Mouse (Mus musculus) adrenal gland (tissue): Measurements from ENCODE around the gene Paqr4.

ENCODE experiments used
- intact Hi-C: fragments of 180-260 bp; cut with DNase I; formaldehyde crosslinking; loops from one replicate; pipeline ENCODE4 v1.15.1; 2025

The Paqr4 gene

DNA sequence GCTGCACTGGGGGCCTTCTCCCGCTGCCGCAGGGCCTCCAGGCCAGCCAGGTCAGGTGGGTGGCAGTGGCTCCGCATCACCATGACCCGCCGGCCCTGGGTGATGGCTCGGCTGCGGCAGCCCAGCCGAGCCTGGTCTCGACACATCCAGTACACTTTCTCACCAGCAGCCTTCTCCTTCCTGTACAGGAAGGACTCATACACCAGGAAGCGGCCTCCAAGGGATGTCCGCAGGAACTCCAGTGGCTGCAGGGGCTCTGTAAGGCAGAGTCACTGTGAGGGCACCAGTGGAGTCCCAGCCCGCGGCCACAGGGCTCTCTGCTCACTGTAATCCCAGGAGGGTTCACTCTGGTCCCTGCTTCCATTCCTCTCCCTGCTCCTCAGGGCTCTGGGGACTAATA, 15.0 kb upstream of the Paqr4 start:
- intact Hi-C loops: no loop called here

DNA sequence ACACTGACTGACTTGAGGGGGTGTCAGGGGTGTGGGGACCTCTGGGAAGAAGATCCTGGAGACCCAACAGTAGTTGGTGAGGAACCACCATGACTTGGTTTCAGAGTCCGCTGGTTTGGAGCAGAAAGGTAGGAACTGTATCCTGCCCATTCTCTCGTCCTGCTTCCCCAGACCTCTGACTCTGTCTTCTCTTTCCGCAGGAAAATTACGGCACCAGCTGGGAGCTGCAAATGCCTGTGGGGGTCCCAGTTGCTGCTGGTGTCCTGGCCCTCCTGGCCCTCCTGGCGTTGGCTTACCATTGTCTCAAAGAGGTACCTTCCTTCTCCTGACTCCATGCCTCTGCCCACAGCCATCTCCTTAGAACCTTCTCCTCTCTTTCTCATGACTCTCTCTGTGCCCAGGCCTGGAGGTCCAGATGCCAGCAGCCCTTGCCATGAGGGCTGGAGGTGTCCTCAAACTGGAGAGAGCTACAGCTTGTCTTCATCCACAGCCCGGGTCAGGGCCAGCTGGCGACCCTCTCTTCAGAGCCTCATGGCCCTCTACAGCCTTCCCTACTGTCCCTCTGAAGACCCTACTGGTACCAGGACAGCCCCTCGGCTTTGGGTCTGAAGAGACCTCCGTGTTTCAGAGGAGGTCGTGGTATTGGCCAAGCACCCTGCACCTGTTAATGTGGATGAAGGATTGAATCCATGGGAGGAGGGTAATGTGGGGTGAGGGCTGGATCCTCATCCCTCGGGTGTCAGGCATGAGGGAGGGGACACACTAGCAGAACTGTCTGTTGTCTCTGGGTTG, 8.9 kb upstream of the Paqr4 start:
- intact Hi-C loops: no loop called here

DNA sequence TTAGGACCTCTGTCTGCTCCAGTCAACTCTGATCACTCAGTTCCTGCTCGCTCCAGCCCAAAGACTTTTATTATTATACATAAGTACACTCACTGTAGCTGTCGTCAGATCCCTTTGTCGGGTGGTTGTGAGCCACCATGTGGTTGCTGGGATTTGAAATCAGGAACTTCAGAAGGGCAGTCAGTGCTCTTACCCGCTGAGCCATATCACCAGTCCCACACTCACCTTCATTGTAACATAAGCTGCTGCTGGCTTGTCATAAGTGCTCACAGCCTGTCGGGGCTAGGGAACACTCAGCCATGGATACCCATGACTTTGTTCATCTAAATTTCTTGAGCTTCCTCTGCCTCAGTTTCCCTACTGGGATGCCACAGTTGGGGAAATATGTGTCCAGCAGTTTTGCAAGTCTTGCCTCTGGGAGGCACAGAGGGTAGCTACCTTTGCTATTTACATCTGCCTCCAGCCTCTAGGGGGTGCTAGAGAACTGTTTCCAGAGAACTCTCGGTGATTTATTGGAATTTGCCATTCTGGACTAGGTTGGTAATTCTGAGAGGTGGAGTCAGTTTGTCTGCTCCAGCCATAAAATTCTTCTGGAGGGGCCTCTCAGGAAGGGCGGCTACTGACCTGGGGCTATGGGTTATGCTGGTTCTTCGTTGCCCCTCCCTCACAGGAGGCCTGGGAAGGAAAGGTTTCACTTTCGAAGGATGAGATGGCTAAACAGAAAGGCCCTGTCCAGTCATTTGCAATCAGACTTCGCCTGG, 8.1 kb upstream of the Paqr4 start:
- intact Hi-C loops: no loop called here

- intact Hi-C loops: no loop called here
These were observed 7.4 kb upstream of the Paqr4 start for GRCm38 (mm10) chr17:23748026-23748425.

DNA sequence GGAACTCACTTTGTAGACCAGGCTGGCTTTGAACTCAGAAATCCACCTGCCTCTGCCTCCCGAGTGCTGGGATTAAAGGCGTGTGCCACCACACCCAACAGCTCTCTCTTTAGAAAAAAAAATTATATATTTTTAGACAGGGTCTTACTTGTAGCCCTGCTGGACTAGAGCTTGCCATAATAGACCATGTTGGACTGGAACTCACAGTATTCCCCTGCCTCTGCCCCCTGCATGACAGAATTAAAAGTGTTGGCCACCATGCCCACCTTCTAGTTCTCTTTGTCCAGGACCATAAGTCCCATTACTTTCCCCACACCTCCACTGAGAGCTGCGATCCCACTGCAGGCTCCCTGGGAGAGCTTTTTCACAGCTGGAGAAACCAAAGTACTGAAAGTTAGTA, 6.8 kb upstream of the Paqr4 start:
- intact Hi-C loops: no loop called here

DNA sequence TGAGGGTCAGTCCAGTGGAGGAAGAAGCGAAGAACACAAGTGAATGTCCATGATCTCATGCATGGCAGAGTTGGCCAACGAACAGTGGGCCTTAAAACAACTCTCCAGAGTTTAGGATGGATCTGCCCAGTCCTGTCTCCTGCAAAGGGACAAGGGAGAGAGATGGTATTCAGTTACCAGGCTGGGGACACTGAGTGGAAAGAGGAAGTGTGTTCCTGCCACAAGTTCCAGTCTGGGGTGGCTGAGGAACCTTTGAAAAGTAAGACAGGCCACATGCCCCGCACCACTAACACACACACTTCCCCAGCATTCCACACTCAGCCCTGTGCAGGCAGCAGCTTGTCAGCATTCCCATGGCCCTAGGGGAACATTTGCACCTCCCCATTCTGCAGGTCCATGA, 6.1 kb upstream of the Paqr4 start:
- intact Hi-C loops: no loop called here

GRCm38 (mm10) chr17:23746311-23746710, 5.6 kb upstream of the Paqr4 start:
- intact Hi-C loops: no loop called here

GRCm38 (mm10) chr17:23745301-23746251, 4.9 kb upstream of the Paqr4 start, which contains the start of gene Kremen2:
TSS of gene Kremen2 (minus strand) at chr17:23745833.
- intact Hi-C loops: no loop called here

GRCm38 (mm10) chr17:23744651-23745050, 4.0 kb upstream of the Paqr4 start:
- intact Hi-C loops: no loop called here

- intact Hi-C loops: no loop called here
These were observed 3.4 kb upstream of the Paqr4 start for GRCm38 (mm10) chr17:23744076-23744475.

DNA sequence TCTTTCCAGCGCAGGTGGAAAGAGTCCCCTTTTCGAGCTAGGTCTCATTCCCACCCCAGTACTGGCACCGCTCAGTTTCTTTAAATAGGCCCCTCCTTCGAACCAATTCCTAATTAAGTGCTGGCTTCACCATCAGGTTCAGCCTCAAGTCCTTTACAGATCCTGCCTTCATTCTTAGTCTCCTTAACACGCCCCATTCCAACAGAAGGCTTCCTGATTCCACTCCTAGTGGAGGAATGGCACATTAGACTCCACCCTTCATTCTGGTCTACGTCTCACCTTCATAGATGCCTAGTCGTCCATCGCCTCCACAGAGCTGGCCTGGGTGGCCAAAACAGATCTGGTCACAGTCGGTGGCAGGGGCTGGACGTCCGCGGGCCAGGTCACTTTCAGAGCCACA, 2.3 kb upstream of the Paqr4 start:
- intact Hi-C loops: no loop called here

DNA sequence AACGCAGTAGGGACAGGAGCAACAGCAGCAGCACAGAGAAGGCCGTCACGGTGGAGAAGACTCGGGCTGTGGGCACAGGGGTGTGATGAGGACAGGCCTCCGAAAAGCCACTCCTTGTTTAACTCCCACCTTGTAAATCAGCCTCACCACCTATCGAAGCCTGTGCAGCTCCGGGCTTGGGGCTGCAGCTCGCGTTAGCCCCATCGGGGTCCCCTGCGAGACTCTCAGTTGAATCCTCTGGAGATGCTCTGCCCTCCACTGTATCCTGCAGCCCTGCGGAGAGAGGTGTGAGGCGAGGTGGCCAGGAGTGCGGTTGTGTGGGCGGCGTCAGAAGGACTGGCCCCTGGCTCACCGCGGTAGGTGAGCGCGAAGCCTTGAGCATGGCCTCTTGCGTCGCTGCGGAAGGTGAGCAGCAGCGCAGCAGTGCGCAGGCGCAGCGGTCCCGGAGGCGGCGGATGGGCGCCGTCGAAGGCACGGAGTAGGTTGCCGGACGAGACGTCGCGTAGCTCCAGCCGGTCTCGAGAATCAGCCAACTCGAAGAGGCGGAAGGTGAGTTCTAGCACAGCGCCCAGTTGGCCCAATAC, 1.6 kb upstream of the Paqr4 start:
- intact Hi-C loops: no loop called here

DNA sequence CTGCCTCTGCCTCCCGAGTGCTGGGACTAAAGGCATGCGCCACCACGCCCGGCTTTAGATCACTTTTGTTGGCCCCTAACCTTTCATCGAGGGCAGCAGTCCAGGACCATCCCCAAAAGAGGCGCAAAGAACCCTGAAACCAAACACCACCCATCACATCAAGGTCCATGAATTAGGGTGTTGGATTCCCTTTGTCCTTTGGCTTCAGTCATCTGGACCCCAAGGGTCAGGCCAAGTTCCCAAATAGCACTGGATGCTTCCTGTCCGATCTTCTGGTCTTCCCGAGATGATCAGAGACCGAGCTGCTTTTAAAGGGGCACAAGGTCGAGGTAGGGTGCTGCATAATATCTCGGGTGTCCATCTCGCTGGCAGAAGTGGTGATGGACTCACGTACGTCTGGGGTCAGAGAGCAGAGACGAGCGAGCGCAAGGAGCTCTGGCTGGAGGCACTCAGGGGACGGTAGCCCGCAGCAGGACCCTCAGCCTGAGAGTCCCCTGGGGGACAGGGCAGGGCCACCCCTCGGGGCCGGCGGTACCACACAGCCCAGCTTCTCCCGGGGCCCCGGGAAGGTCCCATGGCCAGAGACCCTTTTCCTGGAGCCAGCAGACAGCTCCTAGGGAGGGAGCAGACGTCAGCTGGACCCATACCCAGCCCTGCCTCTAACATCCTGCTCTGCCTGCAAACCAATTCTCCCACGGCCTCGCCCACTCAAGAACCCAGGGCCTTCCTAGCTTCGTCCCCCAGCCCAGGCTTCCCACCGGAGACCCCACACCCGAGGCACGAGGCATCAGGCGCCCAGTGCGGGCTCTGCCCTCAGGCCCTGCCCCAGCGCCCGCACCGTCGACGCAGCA, 917 bp upstream of the Paqr4 start:
- intact Hi-C loops: no loop called here

DNA sequence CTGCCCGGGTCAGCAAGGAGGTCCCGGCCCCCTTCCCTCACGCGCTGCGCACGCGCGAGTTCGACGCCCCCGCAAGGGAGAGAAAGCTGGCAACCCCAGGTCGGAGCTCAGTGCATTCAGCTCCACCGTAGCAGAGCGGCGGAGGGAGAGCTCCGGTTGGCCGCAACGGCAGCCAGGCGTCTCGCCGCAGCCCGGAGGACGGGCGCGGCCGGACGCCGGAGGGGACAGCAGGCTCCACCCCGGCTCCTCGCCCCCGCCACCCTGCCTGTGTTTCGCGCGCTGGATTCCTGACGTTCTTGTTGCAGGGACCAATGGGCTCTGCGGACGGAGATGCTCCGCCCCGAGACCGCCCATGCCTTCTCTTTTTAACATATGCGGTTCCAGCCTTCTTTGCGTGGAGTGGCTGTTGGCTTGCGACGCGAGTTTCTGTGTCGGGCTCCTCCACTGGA, 507 bp downstream of the Paqr4 start:
- intact Hi-C loops: no loop called here

DNA sequence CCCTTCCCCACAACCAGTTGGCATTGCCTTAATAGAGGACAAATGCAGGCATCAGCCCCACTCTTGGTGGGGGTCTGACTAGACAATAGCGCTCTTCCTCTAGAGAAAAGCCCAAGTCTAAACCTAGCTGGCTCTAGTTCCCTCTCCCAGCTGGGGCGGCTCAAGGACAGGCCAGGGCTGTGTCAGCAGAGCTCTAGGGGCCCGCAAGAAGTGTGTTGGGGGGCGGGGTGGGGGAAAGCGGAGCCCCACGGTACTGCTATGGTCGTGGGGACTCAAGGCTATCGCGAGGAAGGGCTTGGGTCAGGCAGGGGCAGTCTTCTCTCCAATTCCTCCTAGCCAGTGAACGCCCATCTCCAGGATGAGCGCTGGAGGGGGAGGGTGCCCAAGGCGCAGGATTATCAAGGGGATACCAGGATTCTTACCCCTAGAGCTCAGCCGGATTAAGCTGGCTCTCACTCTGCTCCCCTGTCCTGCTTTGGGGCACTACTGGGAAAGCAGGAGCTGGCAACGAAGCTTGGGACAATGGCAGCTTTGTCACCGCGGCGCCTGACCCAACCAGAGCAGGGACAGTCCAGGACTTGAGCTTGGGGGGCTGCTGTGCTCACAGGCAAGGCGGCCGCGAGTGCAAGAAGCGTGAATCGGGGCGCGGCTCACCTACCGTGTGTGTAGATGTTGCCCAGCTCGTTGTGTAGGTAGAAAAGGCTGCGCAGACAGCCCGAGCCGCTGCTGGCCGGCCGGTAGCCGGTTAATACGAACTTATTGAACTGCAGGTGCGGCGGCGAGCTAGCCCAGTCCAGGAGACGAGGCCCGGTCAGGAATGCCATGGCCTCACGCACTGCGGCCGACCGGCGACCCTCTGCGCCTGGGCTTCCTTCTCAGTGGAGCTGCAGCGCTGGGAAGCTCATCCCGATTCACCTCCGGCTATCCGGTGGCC, 1.2 kb downstream of the Paqr4 start:
- intact Hi-C loops: no loop called here

DNA sequence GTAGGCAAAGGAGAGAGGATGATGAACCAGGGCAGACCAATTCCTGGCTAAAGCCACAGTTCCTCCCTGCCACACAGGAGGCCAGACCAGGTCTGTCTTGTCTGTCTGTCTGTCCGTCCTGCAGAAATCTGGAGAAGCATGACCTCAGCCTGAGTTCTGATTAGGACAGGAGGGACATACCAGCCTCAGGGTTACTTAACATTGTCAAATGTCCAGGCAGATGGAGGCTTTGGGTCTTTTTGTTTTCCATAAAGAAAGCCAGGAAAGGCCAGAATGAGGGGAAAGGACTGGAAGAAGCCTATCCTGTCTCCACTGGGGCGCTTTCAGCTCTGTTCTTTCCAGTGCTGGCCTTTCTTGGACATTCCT, 1.8 kb downstream of the Paqr4 start:
- intact Hi-C loops: no loop called here

DNA sequence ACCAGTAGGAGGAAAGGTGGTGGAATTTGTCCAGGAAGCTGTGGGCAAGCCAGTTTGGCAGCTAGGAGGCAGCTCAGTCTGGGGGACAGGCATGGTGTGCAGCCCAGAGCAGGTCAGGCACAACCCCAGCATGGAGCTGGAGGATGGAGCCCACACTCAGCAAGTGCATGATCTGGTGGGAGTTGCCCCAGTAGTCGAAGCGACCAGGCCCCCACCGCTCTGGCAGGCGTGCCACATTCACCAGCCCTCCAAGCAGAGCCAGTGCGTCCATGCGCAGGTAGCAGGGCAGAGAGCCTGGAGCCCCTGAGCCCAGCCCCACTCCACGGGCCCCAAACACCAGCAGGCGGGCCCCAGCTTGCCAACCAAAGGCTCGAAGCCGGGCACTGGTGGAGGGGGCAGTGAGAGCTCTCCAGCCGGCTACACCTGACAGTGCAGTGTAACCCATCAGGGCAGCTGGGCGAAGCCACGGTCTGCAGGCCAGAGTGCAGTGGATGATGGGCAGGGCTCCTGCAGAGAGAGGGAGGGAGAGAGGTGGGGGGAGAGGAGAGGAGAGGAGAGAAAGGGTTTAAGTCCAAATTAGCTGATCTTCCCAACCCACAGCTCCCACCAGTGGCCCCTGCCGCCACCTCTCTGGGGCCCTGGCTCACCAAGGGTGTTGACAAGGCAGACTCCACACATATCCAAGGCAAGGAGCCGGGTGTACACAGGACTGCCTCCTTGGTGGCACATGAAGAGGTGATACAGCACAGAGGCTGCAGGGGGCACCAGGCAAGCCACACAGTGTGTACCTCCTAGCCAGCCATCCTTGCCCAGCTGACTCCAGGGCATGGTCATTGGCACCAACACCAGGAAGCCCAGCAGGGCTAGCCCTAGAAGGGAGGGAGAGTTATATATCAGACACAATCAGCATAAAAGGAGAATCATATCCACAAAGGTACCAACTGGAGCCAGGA, 2.9 kb downstream of the Paqr4 start:
- intact Hi-C loops: no loop called here

- intact Hi-C loops: no loop called here
These were observed 6.3 kb downstream of the Paqr4 start for GRCm38 (mm10) chr17:23734341-23734740.
